Mouse (Mus musculus) kidney, adult 2 months (tissue): ENCODE results near the gene Wnt2.

Experiments
- CTCF ChIP-seq: fragments of 200-500 bp; conservative IDR thresholded peaks from 2 replicates; pipeline ENCODE4 v1.5.1; 2011; ENCODE audit warnings: low read depth, mild to moderate bottlenecking, control low read depth, low read length, moderate library complexity, mixed read lengths; ENCODE audit not compliant: insufficient read depth, insufficient read length
- POLR2A ChIP-seq: fragments of 200-500 bp; IDR thresholded peaks from one replicate; pipeline ENCODE4 v1.6.1; 2011; ENCODE audit warnings: low read depth, low read length, control low read depth

DNA sequence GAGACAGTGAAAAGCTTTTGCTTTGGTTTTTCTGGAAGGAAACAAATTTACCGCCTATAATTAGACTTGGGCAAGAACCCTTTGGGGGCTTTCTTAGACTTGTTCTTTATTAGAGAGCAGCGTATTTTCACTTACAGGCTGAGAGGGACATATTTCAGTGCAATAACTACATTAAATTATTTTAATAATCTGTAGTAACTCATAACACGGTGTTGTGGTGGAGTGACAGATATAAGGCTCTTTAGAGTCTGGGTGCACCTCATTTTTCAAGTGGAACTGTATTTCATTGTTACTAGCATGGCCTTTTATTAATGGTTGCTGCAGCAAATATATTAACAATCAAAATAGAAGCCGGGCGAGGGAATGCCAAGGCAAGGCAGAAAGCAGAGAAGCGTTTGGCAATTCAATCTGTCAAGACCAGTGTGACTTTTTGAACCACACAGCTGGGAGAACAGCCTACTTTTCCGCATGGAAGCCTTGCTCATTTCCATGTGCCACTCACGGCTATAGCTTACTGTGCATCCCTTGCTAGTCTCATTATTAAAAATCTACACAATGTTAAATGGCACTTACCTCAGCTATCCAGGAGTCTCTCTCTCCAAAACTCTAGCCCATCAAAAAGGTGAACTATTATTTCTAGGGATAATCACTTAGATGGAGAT is 6.1 kb downstream of the Wnt2 start:
- TF ChIP-seq CTCF (no peak), POLR2A (no peak)
